Mouse (Mus musculus) heart, postnatal 14 days (tissue): ENCODE data around the gene Wdr19. TPM values are rescaled to one million over a fixed set of nuclear protein-coding genes. Genes with fewer than 3 reads are reported as not detected.
"Not testable (repeated sequence)": the region's sequence is repeated elsewhere in the genome, so short reads cannot be mapped to it uniquely, and the experiment has no call there.

ENCODE experiments used
- DNase-seq, 2 experiments: peaks; one replicate each; pipeline ENCODE4 v3.0.0; 2021 to 2022
- intact Hi-C: fragments of 180-260 bp; cut with DNase I; formaldehyde crosslinking; loops from one replicate; pipeline ENCODE4 v1.15.1; 2025
- total RNA-seq, 2 experiments: library from RNA; stranded (reverse); gene quantifications; 2 replicates each; pipeline ENCODE4 v1.2.3; 2021

Gene Wdr19
- total RNA-seq, 2 experiments from 2014 or later: 2.7 to 4.5 TPM

GRCm38 (mm10) chr5:65293627-65294026 is 94.1 kb downstream of the Wdr19 start:
- intact Hi-C loops: no loop called here
- no peak for DNase-seq

- DNase-seq: no peak
- intact Hi-C loops: no loop called here
These were observed 94.8 kb downstream of the Wdr19 start for GRCm38 (mm10) chr5:65294270-65294669.

DNA sequence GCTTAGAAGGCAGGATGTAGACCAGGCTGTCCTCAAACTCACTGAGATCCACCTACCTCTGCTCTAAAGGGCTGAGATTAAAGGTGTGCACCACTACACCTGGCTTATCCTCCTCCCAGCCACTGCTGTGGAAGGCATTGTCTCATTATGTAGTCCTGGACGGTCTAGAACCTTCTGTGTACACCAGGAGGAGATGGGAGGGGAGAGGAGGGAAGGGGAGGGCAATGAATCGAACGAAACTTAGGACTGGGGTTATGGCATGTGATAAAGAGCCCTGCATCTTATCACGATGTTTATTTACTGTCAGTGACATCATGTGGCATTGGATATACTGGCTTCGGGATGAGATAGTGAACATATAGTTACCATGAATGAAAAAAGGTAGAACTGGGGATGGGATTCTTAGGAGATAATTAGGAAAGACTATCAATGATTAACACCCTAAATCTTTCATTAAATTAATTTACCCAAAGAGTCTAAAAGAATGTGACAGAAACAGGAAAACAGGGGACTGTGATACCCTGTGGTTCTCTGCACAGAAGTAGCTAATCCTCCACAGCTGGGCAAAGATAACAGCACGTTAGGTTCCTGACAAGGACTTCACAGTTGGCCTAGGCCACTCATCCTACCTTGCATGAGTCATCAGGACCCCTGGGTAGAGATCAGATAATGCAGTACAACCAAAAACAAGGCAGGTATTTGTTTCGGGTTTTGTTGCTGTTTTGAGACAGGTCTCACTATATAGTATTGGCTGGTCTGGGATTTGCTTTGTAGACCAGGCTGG is 98.9 kb downstream of the Wdr19 start:
- intact Hi-C loops: no loop called here
- DNase-seq: no peak

- intact Hi-C loops, DNase-seq: not testable (repeated sequence)
These were observed 100.1 kb downstream of the Wdr19 start for GRCm38 (mm10) chr5:65299623-65300022.

DNA sequence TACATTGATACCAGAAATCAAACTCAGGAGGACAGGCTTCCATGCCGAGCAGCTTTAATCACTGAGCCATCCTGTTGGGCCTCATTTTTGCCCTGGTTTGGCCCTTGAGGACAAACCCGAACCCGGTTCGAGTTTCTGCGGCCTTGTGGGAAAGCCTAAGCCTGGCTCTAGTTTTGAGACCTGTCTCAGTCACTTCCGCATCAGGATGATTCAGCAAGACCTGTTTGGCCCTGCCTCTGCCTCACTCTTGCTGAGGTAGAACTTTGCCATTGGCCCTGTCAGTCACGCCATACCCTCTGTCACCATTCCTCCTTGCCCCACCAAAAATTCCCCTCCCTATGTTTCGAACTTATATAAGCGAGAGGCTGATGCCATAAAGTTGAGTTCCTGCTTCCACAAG is 100.6 kb downstream of the Wdr19 start:
- intact Hi-C loops: no loop called here
- no peak for DNase-seq

DNA sequence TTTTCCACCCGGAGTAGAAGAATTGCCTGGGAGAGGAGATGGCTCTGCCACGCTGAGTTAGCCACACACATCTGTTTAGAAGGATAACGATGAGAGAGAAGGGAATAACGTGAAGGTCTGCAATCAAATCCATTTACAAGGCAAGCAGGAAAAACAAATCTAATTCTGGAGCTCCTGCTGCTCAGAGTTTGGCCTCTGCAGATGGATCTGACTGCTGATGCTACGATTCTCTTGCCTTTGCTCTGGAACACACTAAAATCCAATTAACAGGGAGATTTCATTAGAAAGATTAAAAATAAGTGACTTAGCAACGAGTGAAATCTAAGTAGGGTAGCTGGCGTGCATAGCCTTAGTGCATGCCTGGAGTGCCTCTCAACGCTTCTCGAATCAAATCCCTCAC is 106.0 kb downstream of the Wdr19 start:
- intact Hi-C loops: no loop called here
- no peak for DNase-seq

DNA sequence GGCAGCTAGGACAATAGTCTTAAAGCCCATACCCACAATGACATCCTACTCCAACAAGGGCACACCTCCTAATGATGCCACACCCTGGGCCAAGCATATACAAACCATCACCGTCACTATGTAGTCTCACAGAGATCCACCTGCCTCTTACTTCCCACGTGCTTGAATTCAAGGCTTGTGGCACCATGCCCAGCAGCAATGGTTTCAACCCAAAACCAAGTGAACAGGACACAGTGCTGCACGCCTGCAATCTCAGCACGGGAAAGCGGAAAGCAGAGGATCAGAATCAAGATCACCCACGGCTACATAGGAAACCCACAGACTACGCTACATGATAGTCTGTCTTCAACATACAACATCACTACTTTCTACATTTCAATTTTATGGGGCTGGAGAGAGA is 108.7 kb downstream of the Wdr19 start:
- intact Hi-C loops: no loop called here
- DNase-seq: no peak

DNA sequence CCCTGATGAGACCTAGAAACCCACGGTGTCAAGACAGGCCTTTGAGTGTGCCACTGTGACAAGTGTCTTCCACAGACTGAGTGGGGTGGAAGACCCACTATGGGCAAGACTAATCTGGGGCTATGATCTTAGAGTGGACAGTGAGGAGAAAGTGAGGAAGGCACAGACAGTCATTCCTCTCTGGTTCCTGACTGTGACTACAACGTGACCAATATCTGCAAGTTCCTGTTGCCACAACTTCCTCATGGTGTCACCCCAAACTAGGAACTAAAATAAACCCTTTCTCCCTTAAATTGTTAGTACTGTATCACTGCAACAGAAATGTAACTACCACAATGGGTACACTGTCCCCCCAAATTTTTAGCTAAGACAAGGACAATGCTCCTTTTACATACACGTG is 109.4 kb downstream of the Wdr19 start:
- DNase-seq: no peak
- intact Hi-C loops: no loop called here

Other genes starting within 250 kb of the Wdr19 start
- gene Tlr6, start 239.6 kb upstream of the Wdr19 start, total RNA-seq: 1 to 10 TPM in 1 of 2 experiments, under 1 TPM in 1; 0.96 to 1.7 TPM
- gene Fam114a1, start 229.6 kb upstream of the Wdr19 start, total RNA-seq: 10 to 100 TPM; 23.5 to 24.8 TPM
- gene Tmem156, start 107.6 kb upstream of the Wdr19 start, total RNA-seq: under 1 TPM in 1 of 2 experiments, not detected in 1; 0.73 TPM
- 10 to 100 TPM; 15.6 to 18.2 TPM for gene Klhl5, start 92.2 kb upstream of the Wdr19 start, total RNA-seq
- 10 to 100 TPM; 25.1 to 25.5 TPM for gene Rfc1, start 136.0 kb downstream of the Wdr19 start, total RNA-seq
- under 1 TPM; 0.12 to 0.55 TPM for gene Klb, start 148.6 kb downstream of the Wdr19 start, total RNA-seq
- gene Rpl9, start 191.7 kb downstream of the Wdr19 start, total RNA-seq: 100 to 1,000 TPM; 580 to 665 TPM
- 10 to 100 TPM; 53.3 to 60.3 TPM for gene Lias, start 191.8 kb downstream of the Wdr19 start, total RNA-seq
- 10 to 100 TPM; 23.2 to 25.1 TPM for gene Ugdh, start 236.3 kb downstream of the Wdr19 start, total RNA-seq